ENCODE assay signal across 9 mouse cellular contexts in genomic region chr1:131548494-131549365, GRCm38 (mm10). TPM values are rescaled to one million over a fixed set of nuclear protein-coding genes. Genes with fewer than 3 reads are reported as not detected.
DNase-seq lines count a peak whose midpoint lies in the region; ATAC-seq lines count a peak whose summit lies in the region.
"Had no signal": no experiment of that assay in that cellular context is flagged by ENCODE, and none has a peak within 500 bp of the region (broad histone marks: within the 10 kb centered on the region; RNA-seq: fewer than 3 reads in every experiment).

No protein-coding gene starts in this region.

- H3K4me1 ChIP-seq in forebrain, embryonic 14.5 days (ENCODE audit: control insufficient read depth, insufficient read depth, low read length): no peaks in the 10 kb centered on the region
- no peaks in the 10 kb centered on the region for H3K4me1 ChIP-seq in forebrain, embryonic 13.5 days
- no peaks in the 10 kb centered on the region for H3K4me1 ChIP-seq in brown adipose tissue, adult 24 weeks (ENCODE audit: control insufficient read depth, insufficient read depth, insufficient read length, low read length)
- peaks cover 6% of the 10 kb centered on the region for H3K4me1 ChIP-seq in limb, embryonic 13.5 days
- H3K4me1 ChIP-seq: hindbrain, embryonic 15.5 days had no signal

- H3K27me3 ChIP-seq in forebrain, embryonic 14.5 days (replicated peaks; ENCODE audit: control insufficient read depth, insufficient read depth, low read length): no peaks in the 10 kb centered on the region
- H3K27me3 ChIP-seq in forebrain, embryonic 13.5 days: no peaks in the 10 kb centered on the region
- no peaks in the 10 kb centered on the region for H3K27me3 ChIP-seq in limb, embryonic 13.5 days
- H3K27me3 ChIP-seq in splenic B cell, adult 2 months (ENCODE audit: control insufficient read depth, insufficient read depth, low read length, poor library complexity, severe bottlenecking): no peaks in the 10 kb centered on the region
- H3K27me3 ChIP-seq: hindbrain, embryonic 15.5 days had no signal

- no peaks in the 10 kb centered on the region for H3K9me3 ChIP-seq in forebrain, embryonic 14.5 days (replicated peaks; ENCODE audit: control insufficient read depth, low read length)
- H3K9me3 ChIP-seq in forebrain, embryonic 13.5 days (replicated peaks): no peaks in the 10 kb centered on the region
- no peaks in the 10 kb centered on the region for H3K9me3 ChIP-seq in limb, embryonic 13.5 days
- H3K9me3 ChIP-seq: hindbrain, embryonic 15.5 days had no signal

- no peak for ATAC-seq in forebrain, embryonic 14.5 days
- ATAC-seq in forebrain, embryonic 13.5 days: no peak
- ATAC-seq in limb, embryonic 13.5 days (ENCODE audit: low FRiP score, low read depth): peak; percentile 79

- WGBS in forebrain, embryonic 14.5 days: 66% methylated on average over 8 of the region's 8 CpGs
- WGBS in forebrain, embryonic 13.5 days: 66% methylated on average over 8 of the region's 8 CpGs
- 38% methylated on average over 8 of the region's 8 CpGs for WGBS in limb, embryonic 13.5 days

- intact Hi-C loops in heart, postnatal 10 days (cut with DNase I): loop anchor here (5.0 kb wide), 1 partner anchor 109 kb away; no protein-coding TSS in a partner anchor

- H3K4me2 ChIP-seq in forebrain, embryonic 14.5 days (ENCODE audit: low read length): no peak overlapping the region
- H3K4me2 ChIP-seq in forebrain, embryonic 13.5 days: no peak overlapping the region
- peak overlapping the region; percentile 7; the same call in 1 of the 2 replicates for H3K4me2 ChIP-seq in limb, embryonic 13.5 days (replicated peaks)
- H3K4me2 ChIP-seq: hindbrain, embryonic 15.5 days had no signal

- H3K9ac ChIP-seq in forebrain, embryonic 14.5 days (ENCODE audit: low read length): no peak overlapping the region
- H3K9ac ChIP-seq in forebrain, embryonic 13.5 days: no peak overlapping the region
- no peak overlapping the region for H3K9ac ChIP-seq in limb, embryonic 13.5 days
- H3K9ac ChIP-seq: hindbrain, embryonic 15.5 days had no signal

- H3K27ac ChIP-seq in forebrain, embryonic 14.5 days (ENCODE audit: low read depth, low read length): no peak overlapping the region
- H3K27ac ChIP-seq in forebrain, embryonic 13.5 days: no peak overlapping the region
- peak overlapping the region; percentile 39 for H3K27ac ChIP-seq in brown adipose tissue, adult 24 weeks (replicated peaks; ENCODE audit: low read depth, low read length)
- no peak overlapping the region for H3K27ac ChIP-seq in limb, embryonic 13.5 days
- H3K27ac ChIP-seq: hindbrain, embryonic 15.5 days had no signal

- H3K4me3 ChIP-seq in forebrain, embryonic 14.5 days (ENCODE audit: low read depth, low read length): no peak overlapping the region
- H3K4me3 ChIP-seq in forebrain, embryonic 13.5 days: no peak overlapping the region
- no peak overlapping the region for H3K4me3 ChIP-seq in brown adipose tissue, adult 24 weeks (ENCODE audit: insufficient read depth, low read depth, low read length)
- no peak overlapping the region for H3K4me3 ChIP-seq in limb, embryonic 13.5 days
- H3K4me3 ChIP-seq: hindbrain, embryonic 15.5 days had no signal

- peak; percentile 43 for DNase-seq in forebrain, embryonic 14.5 days (ENCODE audit: low spot score)
- DNase-seq in 3T3-L1 (ENCODE audit: low read depth, low spot score): peak; percentile 73
- DNase-seq in heart, postnatal 10 days: peak; percentile 59 to 63
- peak; percentile 11 for DNase-seq in splenic B cell, adult 2 months (ENCODE audit: low read depth, low spot score)
- DNase-seq in T-cell, adult 2 months (ENCODE audit: low spot score): no peak

- H3K36me3 ChIP-seq in forebrain, embryonic 14.5 days (ENCODE audit: control insufficient read depth, insufficient read depth, low read length): no peaks in the 10 kb centered on the region
- no peaks in the 10 kb centered on the region for H3K36me3 ChIP-seq in forebrain, embryonic 13.5 days (ENCODE audit: poor library complexity, severe bottlenecking)
- H3K36me3 ChIP-seq in limb, embryonic 13.5 days: no peaks in the 10 kb centered on the region
- H3K36me3 ChIP-seq in splenic B cell, adult 2 months (ENCODE audit: control insufficient read depth, insufficient read depth, low read length, poor library complexity, severe bottlenecking): no peaks in the 10 kb centered on the region
- H3K36me3 ChIP-seq: hindbrain, embryonic 15.5 days had no signal

RNA-seq across cellular contexts. Expression of gene Fam72a, which starts 21.0 kb away (rescaled TPM):
- polyA plus RNA-seq in forebrain, embryonic 14.5 days (2014; fragmentation: Nextera tagmentation; extraction: Ambion mirVana): 2.3 and 2.7 TPM in 2 replicates
- polyA plus RNA-seq in forebrain, embryonic 13.5 days (2015; fragmentation: Nextera tagmentation; extraction: Ambion mirVana): 3.7 and 4.3 TPM in 2 replicates
- polyA plus RNA-seq in brown adipose tissue, adult 24 weeks (2012; ENCODE audit: insufficient read depth, insufficient read length, missing spikeins): 0.79 and 1.7 TPM in 2 replicates
- 1 to 10 TPM; 1.1 to 1.2 TPM for total RNA-seq in heart, postnatal 10 days (2021)
- polyA plus RNA-seq in limb, embryonic 13.5 days (2015; fragmentation: Nextera tagmentation; extraction: Ambion mirVana): 2.5 and 2.8 TPM in 2 replicates

RNA-seq across cellular contexts. Expression of gene Srgap2, which starts 21.6 kb away (rescaled TPM):
- polyA plus RNA-seq in forebrain, embryonic 14.5 days (2014; fragmentation: Nextera tagmentation; extraction: Ambion mirVana): 15.3 and 22.4 TPM in 2 replicates
- 14.5 and 16.8 TPM in 2 replicates for polyA plus RNA-seq in forebrain, embryonic 13.5 days (2015; fragmentation: Nextera tagmentation; extraction: Ambion mirVana)
- polyA plus RNA-seq in brown adipose tissue, adult 24 weeks (2012; ENCODE audit: insufficient read depth, insufficient read length, missing spikeins): 7.8 and 10.4 TPM in 2 replicates
- total RNA-seq in heart, postnatal 10 days (2021): 10 to 100 TPM; 34.2 to 36.0 TPM
- 16.6 and 16.9 TPM in 2 replicates for polyA plus RNA-seq in limb, embryonic 13.5 days (2015; fragmentation: Nextera tagmentation; extraction: Ambion mirVana)

RNA-seq across cellular contexts. Expression of gene Avpr1b, which starts 50.3 kb away (rescaled TPM):
- polyA plus RNA-seq in forebrain, embryonic 14.5 days (2014; fragmentation: Nextera tagmentation; extraction: Ambion mirVana): not detected in 2 replicates
- polyA plus RNA-seq in forebrain, embryonic 13.5 days (2015; fragmentation: Nextera tagmentation; extraction: Ambion mirVana): not detected in 2 replicates
- polyA plus RNA-seq in brown adipose tissue, adult 24 weeks (2012; ENCODE audit: insufficient read depth, insufficient read length, missing spikeins): not detected in 2 replicates
- total RNA-seq in heart, postnatal 10 days (2021): not detected
- not detected in 2 replicates for polyA plus RNA-seq in limb, embryonic 13.5 days (2015; fragmentation: Nextera tagmentation; extraction: Ambion mirVana)
- polyA plus RNA-seq: hindbrain, embryonic 15.5 days had no signal
